Comparison of ENCODE assay signal across 8 mouse cellular contexts in genomic region chr8:80739155-80739924, GRCm38 (mm10). TPM values are rescaled to one million over a fixed set of nuclear protein-coding genes. Genes with fewer than 3 reads are reported as not detected.
DNase-seq lines count a peak whose midpoint lies in the region; ATAC-seq and TF ChIP-seq lines count a peak whose summit lies in the region.
"Not testable (repeated sequence)": the region's sequence is repeated elsewhere in the genome, so short reads cannot be mapped to it uniquely, and the experiment has no call there.

Smarca5 (minus strand) TSS chr8:80739497.

- peak within 1 kb of the TSS; percentile 99 for H3K27ac ChIP-seq in lung, embryonic 15.5 days
- peak within 1 kb of the TSS; percentile 91 for H3K27ac ChIP-seq in olfactory bulb, adult 2 months (ENCODE audit: insufficient read depth, low read depth, low read length)

- peak; percentile 99 for DNase-seq in MN1 (ENCODE audit: low spot score)
- peak; percentile 98 for DNase-seq in cerebellum, adult 8-10 months
- DNase-seq in forelimb bud, embryonic 11.5 days (ENCODE audit: low read depth, low spot score), result peak; percentile 89
- DNase-seq in layer of hippocampus, adult 9-10 months (ENCODE audit: low spot score), result peak; percentile 78
- DNase-seq in thymus, adult 18-20 months, result peak; percentile 89 to 91

- not testable (repeated sequence) for H3K27me3 ChIP-seq in lung, embryonic 15.5 days

- peak within 1 kb of the TSS; percentile 96 for H3K4me2 ChIP-seq in lung, embryonic 15.5 days

- not testable (repeated sequence) for TF ChIP-seq CTCF in olfactory bulb, adult 2 months (IDR thresholded peaks at IDR 0.05; ENCODE audit: insufficient read depth, low read depth, low read length)

- whole genome bisulfite sequencing in lung, embryonic 15.5 days, result 1% methylated on average over 90 of the region's 91 CpGs
- 3% methylated on average over 86 of the region's 91 CpGs for WGBS in olfactory bulb, adult 2 months

- peak within 1 kb of the TSS; percentile 84 for H3K9ac ChIP-seq in lung, embryonic 15.5 days

- ATAC-seq in hematopoietic stem cell, adult 5-6 weeks (replicated peaks in 1 of 2; ENCODE audit: insufficient read depth in 1 of 2, low FRiP score in 2 of 2, low TSS enrichment in 1 of 2, low read depth in 1 of 2, poor library complexity in 2 of 2, severe bottlenecking in 2 of 2), result peak; percentile 97 to 98
- ATAC-seq in lung, embryonic 15.5 days (ENCODE audit: borderline replicate concordance, extremely low read depth, low FRiP score, low TSS enrichment), result peak; percentile 98

- TF ChIP-seq POLR2A in olfactory bulb, adult 2 months (IDR thresholded peaks at IDR 0.05; ENCODE audit: insufficient read depth, low read depth, low read length), result peak; percentile 55; the same call in 1 of the 2 replicates

- not testable (repeated sequence) for H3K9me3 ChIP-seq in lung, embryonic 15.5 days

- not testable (repeated sequence) for H3K4me1 ChIP-seq in lung, embryonic 15.5 days; olfactory bulb, adult 2 months (ENCODE audit: control insufficient read depth, insufficient read depth, low read length)

- H3K36me3 ChIP-seq in lung, embryonic 15.5 days, result not testable (repeated sequence)

- H3K4me3 ChIP-seq in lung, embryonic 15.5 days, result peak within 1 kb of the TSS; percentile 88
- peak within 1 kb of the TSS; percentile 92 for H3K4me3 ChIP-seq in olfactory bulb, adult 2 months (ENCODE audit: insufficient read depth, low read depth, low read length)

RNA-seq across cellular contexts. Expression of gene Smarca5, which starts in this region (rescaled TPM):
- 204 and 243 TPM in 2 replicates for total RNA-seq in hematopoietic stem cell, adult 5-6 weeks (2017)
- polyA plus RNA-seq in lung, embryonic 15.5 days (2015; fragmentation: Nextera tagmentation; extraction: Ambion mirVana), result 82.0 and 85.4 TPM in 2 replicates
- 90.9 TPM in 1 of 2 replicates, not detected in the other for polyA plus RNA-seq in olfactory bulb, adult 2 months (2012; ENCODE audit: insufficient read depth, insufficient read length, low replicate concordance, missing spikeins)

Comparison
In these comparisons a context has a peak if more than half of its experiments do, and no peak if none do; other contexts are left out.
1. Peak in every context shown above with its lines: DNase-seq, ATAC-seq, H3K4me3 ChIP-seq and H3K27ac ChIP-seq.